Mouse (Mus musculus): ENCODE measurements at regions not wholly inside any gene's neighbourhood (a gene's known extent, or its start where the extent isn't known, plus 50 kb on each side); places are given as distances from the start of the nearest gene placed in this dataset.

DNA sequence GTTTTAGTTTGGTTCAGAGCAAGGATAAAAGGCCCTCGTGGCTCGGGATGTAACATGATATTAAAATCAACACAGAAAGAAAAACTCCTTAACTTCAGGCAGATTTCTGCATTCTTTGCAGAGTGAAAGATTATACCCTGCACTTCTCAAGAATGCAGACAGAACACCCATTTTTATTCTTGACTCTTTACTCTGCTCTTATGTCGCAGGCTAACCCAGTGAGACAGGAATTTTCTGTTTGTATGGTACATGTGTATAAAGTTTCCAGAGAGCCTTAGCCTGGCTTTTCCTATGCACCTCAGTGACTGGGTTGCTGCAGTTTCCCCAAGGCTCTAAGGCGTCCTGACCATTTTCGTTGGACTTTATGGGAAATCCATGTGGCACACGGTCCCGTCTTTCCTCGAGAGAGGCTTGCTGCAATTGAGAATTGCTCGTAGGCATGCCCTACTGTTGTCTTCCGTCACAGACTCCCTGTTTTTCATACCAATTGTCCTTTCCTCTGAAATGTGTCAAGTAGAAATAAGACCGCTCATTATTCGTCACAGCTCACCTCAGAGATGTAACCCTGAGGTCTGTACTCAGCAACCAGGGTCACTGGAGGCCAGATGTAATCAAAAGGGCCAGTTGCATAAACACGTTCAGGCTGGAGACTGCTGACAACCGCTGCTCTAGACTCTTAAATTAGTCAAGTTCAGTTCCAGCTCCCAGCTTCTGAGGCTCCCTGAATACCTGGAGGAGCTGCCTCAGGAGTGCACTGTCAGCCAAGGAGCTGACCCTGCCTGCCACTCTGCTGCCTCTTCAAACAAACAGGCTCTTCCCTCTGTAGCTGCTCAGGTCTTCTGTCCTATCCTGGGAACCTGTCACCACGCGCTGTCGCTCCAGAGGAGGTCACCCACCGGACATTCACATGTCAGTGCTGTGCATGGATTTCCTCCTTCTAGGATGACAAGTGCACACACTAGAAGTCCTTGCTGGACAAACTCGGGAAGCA is 160.2 kb upstream of the Cops8 start:
- H3K36me3 ChIP-seq (ENCODE audit: control insufficient read depth, insufficient read depth, low read length) = no peaks in the 10 kb centered on the region
- no peak for ATAC-seq (ENCODE audit: low read depth)
- no peak overlapping the region for H3K4me3 ChIP-seq (ENCODE audit: low read depth, low read length)
- no peak overlapping the region for H3K4me2 ChIP-seq (ENCODE audit: low read depth, low read length)
- no peaks in the 10 kb centered on the region for H3K9me3 ChIP-seq (ENCODE audit: control insufficient read depth, low read length)
- H3K27ac ChIP-seq (ENCODE audit: low read depth, low read length) = no peak overlapping the region
- H3K9ac ChIP-seq (replicated peaks; ENCODE audit: low read depth, low read length) = no peak overlapping the region
- H3K4me1 ChIP-seq (ENCODE audit: control insufficient read depth, insufficient read depth, low read length) = no peaks in the 10 kb centered on the region
- no peaks in the 10 kb centered on the region for H3K27me3 ChIP-seq (ENCODE audit: control insufficient read depth, insufficient read depth, low read length)
- 68% methylated on average over 19 of the region's 19 CpGs for WGBS

DNA sequence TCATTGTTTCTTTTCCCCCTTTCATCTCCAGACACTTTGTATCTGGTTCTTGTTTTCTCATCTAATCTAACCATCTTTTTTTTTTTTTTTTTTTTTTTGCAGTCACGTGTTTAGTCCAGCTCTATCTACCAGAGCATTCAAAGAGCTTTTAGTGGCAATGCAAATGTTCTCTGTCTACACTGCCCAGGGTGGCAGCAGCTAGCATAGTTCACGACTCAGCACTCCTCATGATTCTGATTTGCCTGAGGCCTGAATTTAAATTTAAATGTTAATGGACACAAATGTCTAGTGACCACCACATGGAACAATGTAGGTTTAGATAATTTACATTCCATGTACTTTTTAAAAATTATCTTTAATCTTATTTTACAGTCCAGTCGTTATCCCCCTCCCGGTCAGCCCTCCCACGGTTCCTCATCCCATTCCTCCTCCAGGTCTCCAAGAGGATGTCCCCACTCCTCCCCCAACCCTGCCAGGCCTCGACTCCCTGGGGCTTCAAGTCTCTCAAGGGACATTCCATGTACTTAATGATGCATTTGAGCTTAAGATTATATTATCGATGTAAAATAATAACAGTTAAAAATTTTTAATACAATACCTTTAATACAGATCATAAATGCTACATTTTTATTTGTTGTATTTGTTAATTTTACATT is 153.1 kb upstream of the Cops8 start:
- Histone ChIP-seq H3K9ac (replicated peaks; ENCODE audit: low read depth, low read length) (no peak overlapping the region), H3K9me3 (ENCODE audit: control insufficient read depth, low read length) (no peaks in the 10 kb centered on the region), H3K36me3 (ENCODE audit: control insufficient read depth, insufficient read depth, low read length) (no peaks in the 10 kb centered on the region), H3K4me3 (ENCODE audit: low read depth, low read length) (no peak overlapping the region), H3K27me3 (ENCODE audit: control insufficient read depth, insufficient read depth, low read length) (no peaks in the 10 kb centered on the region), H3K4me1 (ENCODE audit: control insufficient read depth, insufficient read depth, low read length) (peaks cover 3% of the 10 kb centered on the region; the same call in 1 of the 2 replicates), H3K4me2 (ENCODE audit: low read depth, low read length) (no peak overlapping the region), H3K27ac (ENCODE audit: low read depth, low read length) (no peak overlapping the region)
- 28% methylated on average over 7 of the region's 7 CpGs for WGBS
- no peak for ATAC-seq (ENCODE audit: low read depth)

DNA sequence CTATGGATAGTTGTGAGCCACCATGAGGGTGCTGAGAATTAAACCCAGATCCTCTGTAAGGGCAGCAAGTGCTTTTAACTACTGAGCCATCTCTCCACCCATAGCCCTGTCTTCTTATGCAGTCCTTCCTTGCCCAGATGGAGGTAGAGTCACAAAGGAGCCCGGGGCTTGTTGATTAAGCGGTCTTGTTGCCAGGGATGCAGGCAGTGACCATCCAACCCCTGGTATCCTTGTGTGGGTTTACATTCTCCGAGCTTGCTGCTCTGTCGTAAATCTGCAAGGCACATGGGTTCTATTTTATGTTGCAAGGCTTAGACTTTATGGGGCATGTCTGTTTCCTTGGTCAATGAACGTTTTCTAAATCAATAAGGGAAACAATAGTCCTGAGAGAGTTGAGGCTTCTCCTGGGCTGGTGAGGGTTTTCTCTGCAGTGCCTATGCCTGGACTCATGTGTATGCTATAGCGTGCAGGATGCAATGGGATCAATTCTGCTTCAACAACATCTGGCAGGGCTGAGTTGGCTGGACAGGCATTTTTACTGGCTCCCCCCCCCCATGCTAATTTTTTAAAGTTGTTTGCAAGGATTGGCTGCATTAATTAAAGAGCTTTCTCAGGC is 150.7 kb upstream of the Cops8 start:
- Histone ChIP-seq H3K36me3 (ENCODE audit: control insufficient read depth, insufficient read depth, low read length) (no peaks in the 10 kb centered on the region), H3K9ac (replicated peaks; ENCODE audit: low read depth, low read length) (no peak overlapping the region), H3K27ac (ENCODE audit: low read depth, low read length) (no peak overlapping the region), H3K4me3 (ENCODE audit: low read depth, low read length) (no peak overlapping the region), H3K9me3 (ENCODE audit: control insufficient read depth, low read length) (no peaks in the 10 kb centered on the region), H3K27me3 (ENCODE audit: control insufficient read depth, insufficient read depth, low read length) (no peaks in the 10 kb centered on the region), H3K4me2 (ENCODE audit: low read depth, low read length) (no peak overlapping the region), H3K4me1 (ENCODE audit: control insufficient read depth, insufficient read depth, low read length) (peaks cover 5% of the 10 kb centered on the region; the same call in 1 of the 2 replicates)
- ATAC-seq (ENCODE audit: low read depth) = peak; percentile 54; the same call in 1 of the 2 replicates
- 11% methylated on average over 6 of the region's 6 CpGs for WGBS

DNA sequence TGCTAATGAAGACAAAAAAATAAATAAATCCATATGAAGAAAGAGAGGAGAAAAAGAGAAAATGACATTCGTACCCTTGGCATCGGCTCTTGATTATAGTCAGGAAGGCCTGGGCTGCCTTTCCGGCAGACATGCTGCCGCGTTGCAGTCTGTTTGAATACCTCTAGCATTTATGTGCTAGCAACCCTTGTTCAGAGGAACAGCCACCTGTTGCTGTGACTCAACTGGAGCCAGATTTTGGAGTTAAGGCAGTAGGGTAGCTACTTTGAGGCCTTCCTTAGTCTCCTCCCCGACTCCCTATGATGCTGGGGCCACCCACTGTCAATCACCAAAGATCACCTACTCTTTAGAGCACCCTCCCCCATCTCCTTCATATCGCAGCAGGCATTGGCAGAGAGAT is 148.5 kb upstream of the Cops8 start:
- Histone ChIP-seq H3K27ac (ENCODE audit: low read depth, low read length) (no peak overlapping the region), H3K9ac (replicated peaks; ENCODE audit: low read depth, low read length) (no peak overlapping the region), H3K36me3 (ENCODE audit: control insufficient read depth, insufficient read depth, low read length) (no peaks in the 10 kb centered on the region), H3K27me3 (ENCODE audit: control insufficient read depth, insufficient read depth, low read length) (no peaks in the 10 kb centered on the region; the same call in 1 of the 2 replicates), H3K4me2 (ENCODE audit: low read depth, low read length) (no peak overlapping the region), H3K9me3 (ENCODE audit: control insufficient read depth, low read length) (no peaks in the 10 kb centered on the region), H3K4me3 (ENCODE audit: low read depth, low read length) (no peak overlapping the region), H3K4me1 (ENCODE audit: control insufficient read depth, insufficient read depth, low read length) (peaks cover 11% of the 10 kb centered on the region; the same call in 1 of the 2 replicates)
- no peak for ATAC-seq (ENCODE audit: low read depth)
- WGBS = 57% methylated on average over 7 of the region's 7 CpGs

DNA sequence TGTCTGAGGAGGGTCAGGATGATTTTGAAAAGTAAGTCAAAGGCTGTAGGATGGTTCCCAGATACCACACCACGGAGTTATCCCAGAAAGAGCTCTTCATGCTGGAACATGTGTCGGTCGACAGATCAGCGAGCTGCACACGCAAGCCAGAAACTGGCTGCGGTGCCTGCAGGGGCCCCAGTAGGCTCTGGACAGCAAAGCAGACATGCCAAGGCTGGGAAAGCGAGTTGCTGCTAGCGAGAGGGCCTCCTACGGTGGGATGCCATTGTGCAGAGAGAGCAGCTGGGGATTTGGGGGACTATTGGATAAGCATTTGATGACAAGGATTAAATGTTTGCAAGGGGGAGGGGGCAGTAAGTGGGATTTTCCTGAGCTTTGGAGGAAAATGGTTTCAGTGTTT is 145.4 kb upstream of the Cops8 start:
- ATAC-seq (ENCODE audit: low read depth) = no peak
- H3K4me2 ChIP-seq (ENCODE audit: low read depth, low read length) = no peak overlapping the region
- H3K27me3 ChIP-seq (ENCODE audit: control insufficient read depth, insufficient read depth, low read length) = no peaks in the 10 kb centered on the region; the same call in 1 of the 2 replicates
- peaks cover 11% of the 10 kb centered on the region; the same call in 1 of the 2 replicates for H3K4me1 ChIP-seq (ENCODE audit: control insufficient read depth, insufficient read depth, low read length)
- H3K9me3 ChIP-seq (ENCODE audit: control insufficient read depth, low read length) = no peaks in the 10 kb centered on the region
- no peak overlapping the region for H3K27ac ChIP-seq (ENCODE audit: low read depth, low read length)
- H3K4me3 ChIP-seq (ENCODE audit: low read depth, low read length) = no peak overlapping the region
- no peaks in the 10 kb centered on the region for H3K36me3 ChIP-seq (ENCODE audit: control insufficient read depth, insufficient read depth, low read length)
- H3K9ac ChIP-seq (replicated peaks; ENCODE audit: low read depth, low read length) = no peak overlapping the region
- WGBS = 8% methylated on average over 9 of the region's 9 CpGs

DNA sequence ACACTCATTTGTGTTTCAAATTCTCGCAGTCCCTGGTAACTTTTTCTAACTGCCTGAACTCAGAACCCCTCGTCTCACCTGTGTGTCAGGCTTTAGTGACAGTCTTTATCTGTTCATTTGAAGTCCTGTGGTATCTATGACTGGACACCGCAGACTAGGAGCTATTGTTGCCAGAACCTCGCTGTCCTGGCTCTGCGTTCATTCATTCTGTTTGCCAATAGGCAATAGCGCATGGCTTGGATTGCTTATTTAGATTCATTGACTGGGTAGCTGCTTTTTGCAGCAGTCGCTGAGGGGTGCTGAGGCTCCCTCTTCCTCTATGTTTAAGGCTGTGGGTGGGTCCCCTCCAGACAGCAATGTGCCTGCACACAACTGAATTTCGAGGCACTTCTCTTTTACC is 144.6 kb upstream of the Cops8 start:
- Histone ChIP-seq H3K27me3 (ENCODE audit: control insufficient read depth, insufficient read depth, low read length) (no peaks in the 10 kb centered on the region; the same call in 1 of the 2 replicates), H3K27ac (ENCODE audit: low read depth, low read length) (no peak overlapping the region), H3K4me1 (ENCODE audit: control insufficient read depth, insufficient read depth, low read length) (peaks cover 11% of the 10 kb centered on the region; the same call in 1 of the 2 replicates), H3K4me3 (ENCODE audit: low read depth, low read length) (no peak overlapping the region), H3K9me3 (ENCODE audit: control insufficient read depth, low read length) (no peaks in the 10 kb centered on the region), H3K4me2 (ENCODE audit: low read depth, low read length) (no peak overlapping the region), H3K9ac (replicated peaks; ENCODE audit: low read depth, low read length) (no peak overlapping the region), H3K36me3 (ENCODE audit: control insufficient read depth, insufficient read depth, low read length) (no peaks in the 10 kb centered on the region)
- ATAC-seq (ENCODE audit: low read depth) = no peak
- 54% methylated on average over 8 of the region's 8 CpGs for WGBS

DNA sequence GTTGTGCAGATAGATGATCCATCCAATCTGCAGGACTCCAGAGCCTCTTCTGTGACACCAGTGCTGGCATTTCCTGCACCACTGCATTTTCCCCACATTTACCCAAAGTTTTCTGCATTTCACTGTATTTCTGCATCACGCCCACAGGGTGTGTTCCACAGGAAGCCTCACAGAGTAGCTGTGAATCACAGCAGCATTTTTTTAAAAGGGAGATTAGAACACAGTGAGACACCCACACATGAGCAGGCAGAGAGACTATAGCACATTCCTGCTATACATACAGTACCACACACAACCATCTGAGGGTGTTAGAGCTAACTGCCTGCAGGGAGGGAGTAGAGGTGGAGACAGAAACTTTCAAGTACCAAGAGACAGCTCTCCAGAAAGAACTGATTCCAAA is 141.1 kb upstream of the Cops8 start:
- Histone ChIP-seq H3K9me3 (ENCODE audit: control insufficient read depth, low read length) (no peaks in the 10 kb centered on the region), H3K4me3 (ENCODE audit: low read depth, low read length) (no peak overlapping the region), H3K27me3 (ENCODE audit: control insufficient read depth, insufficient read depth, low read length) (no peaks in the 10 kb centered on the region; the same call in 1 of the 2 replicates), H3K4me2 (ENCODE audit: low read depth, low read length) (no peak overlapping the region), H3K4me1 (ENCODE audit: control insufficient read depth, insufficient read depth, low read length) (peaks cover 6% of the 10 kb centered on the region; the same call in 1 of the 2 replicates), H3K27ac (ENCODE audit: low read depth, low read length) (no peak overlapping the region), H3K36me3 (ENCODE audit: control insufficient read depth, insufficient read depth, low read length) (no peaks in the 10 kb centered on the region), H3K9ac (replicated peaks; ENCODE audit: low read depth, low read length) (no peak overlapping the region)
- ATAC-seq (ENCODE audit: low read depth) = no peak
- 100% methylated on average over 1 of the region's 1 CpGs for WGBS

DNA sequence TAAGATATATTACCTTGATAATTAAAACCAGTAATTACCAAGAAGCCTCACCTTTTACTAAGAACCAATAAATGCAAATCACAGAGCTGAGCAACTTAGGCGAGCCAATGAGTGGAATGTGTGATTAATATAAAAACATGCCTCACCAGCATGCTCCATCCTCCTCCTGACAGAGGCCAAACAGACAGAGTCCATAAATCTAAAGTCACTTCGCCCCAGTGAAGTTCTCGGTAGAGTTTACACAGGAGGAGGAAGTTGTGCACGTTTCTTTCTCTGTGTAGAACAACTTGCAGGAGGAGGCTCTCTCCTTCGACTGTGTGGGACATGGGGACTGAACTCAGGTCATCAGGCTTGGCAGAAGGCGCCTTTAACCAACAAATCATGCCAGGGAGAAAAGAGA is 139.5 kb upstream of the Cops8 start:
- ATAC-seq (ENCODE audit: low read depth) = no peak
- no peak overlapping the region for H3K27ac ChIP-seq (ENCODE audit: low read depth, low read length)
- no peaks in the 10 kb centered on the region; the same call in 1 of the 2 replicates for H3K27me3 ChIP-seq (ENCODE audit: control insufficient read depth, insufficient read depth, low read length)
- WGBS = 65% methylated on average over 6 of the region's 6 CpGs
- H3K4me3 ChIP-seq (ENCODE audit: low read depth, low read length) = no peak overlapping the region
- no peaks in the 10 kb centered on the region for H3K36me3 ChIP-seq (ENCODE audit: control insufficient read depth, insufficient read depth, low read length)
- no peaks in the 10 kb centered on the region for H3K4me1 ChIP-seq (ENCODE audit: control insufficient read depth, insufficient read depth, low read length)
- H3K4me2 ChIP-seq (ENCODE audit: low read depth, low read length) = no peak overlapping the region
- no peaks in the 10 kb centered on the region for H3K9me3 ChIP-seq (ENCODE audit: control insufficient read depth, low read length)
- H3K9ac ChIP-seq (replicated peaks; ENCODE audit: low read depth, low read length) = no peak overlapping the region
